Mouse (Mus musculus) kidney, adult 2 months (tissue): Measurements from ENCODE around the gene Syngr3.

Experiments used
- CTCF ChIP-seq: fragments of 200-500 bp; conservative IDR thresholded peaks from 2 replicates; pipeline ENCODE4 v1.5.1; 2011; ENCODE audit warnings: low read depth, mild to moderate bottlenecking, control low read depth, low read length, moderate library complexity, mixed read lengths; ENCODE audit not compliant: insufficient read depth, insufficient read length
- POLR2A ChIP-seq: fragments of 200-500 bp; IDR thresholded peaks from one replicate; pipeline ENCODE4 v1.6.1; 2011; ENCODE audit warnings: low read depth, low read length, control low read depth

- no peak for TF ChIP-seq CTCF
- no peak for TF ChIP-seq POLR2A
Observed at GRCm38 (mm10) chr17:24654969-24655368, 34.8 kb downstream of the Syngr3 start.
